Mouse (Mus musculus): ENCODE measurements around the gene AL732309.1.
A peak's percentile ranks its signal among the peaks of the same experiment; 100 is the strongest.

The AL732309.1 gene

GRCm38 (mm10) chr2:25278928-25279882 lies 32.5 kb upstream of the AL732309.1 start:
- TF ChIP-seq GATA4 (IDR thresholded peaks at IDR 0.05; ENCODE audit: insufficient replicate concordance, low read length), result no peak

DNA sequence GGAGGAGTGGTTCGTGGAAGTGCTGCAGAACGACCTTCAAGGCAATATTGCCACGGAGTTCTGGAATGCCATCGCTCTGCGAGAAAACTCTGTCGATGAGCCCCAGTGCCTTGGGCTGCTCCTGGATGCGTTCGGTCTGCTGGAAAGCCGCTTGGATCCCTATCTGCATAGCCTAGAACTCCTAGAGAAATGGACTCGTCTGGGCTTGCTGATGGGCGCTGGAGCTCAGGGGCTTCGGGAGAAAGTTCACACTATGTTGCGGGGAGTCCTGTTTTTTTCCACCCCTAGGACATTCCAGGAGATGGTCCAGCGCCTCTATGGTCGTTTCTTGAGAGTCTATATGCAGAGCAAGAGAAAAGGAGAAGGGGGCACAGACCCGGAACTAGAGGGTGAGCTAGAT lies 26.3 kb upstream of the AL732309.1 start:
- no peak for TF ChIP-seq GATA4 (IDR thresholded peaks at IDR 0.05; ENCODE audit: insufficient replicate concordance, low read length)

DNA sequence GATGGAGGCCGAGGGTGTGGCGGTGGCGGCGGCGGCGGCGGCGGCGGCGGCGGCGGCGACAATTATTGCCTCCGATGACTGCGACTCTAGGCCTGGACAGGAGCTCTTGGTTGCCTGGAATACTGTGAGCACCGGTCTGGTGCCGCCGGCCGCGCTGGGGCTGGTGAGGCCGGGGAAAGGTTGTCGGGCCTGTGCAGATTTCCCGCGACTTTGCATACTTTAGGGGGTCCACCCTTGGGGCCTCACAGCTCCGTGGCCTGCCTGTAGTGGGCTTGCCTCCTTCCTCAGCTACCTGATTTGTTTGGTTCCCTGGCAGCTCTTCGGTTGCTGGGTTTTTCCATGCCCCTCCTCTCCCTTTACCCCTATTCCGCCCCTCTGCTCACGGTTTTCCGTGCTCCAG lies 25.9 kb upstream of the AL732309.1 start:
- TF ChIP-seq GATA4 (IDR thresholded peaks at IDR 0.05; ENCODE audit: insufficient replicate concordance, low read length), result no peak

DNA sequence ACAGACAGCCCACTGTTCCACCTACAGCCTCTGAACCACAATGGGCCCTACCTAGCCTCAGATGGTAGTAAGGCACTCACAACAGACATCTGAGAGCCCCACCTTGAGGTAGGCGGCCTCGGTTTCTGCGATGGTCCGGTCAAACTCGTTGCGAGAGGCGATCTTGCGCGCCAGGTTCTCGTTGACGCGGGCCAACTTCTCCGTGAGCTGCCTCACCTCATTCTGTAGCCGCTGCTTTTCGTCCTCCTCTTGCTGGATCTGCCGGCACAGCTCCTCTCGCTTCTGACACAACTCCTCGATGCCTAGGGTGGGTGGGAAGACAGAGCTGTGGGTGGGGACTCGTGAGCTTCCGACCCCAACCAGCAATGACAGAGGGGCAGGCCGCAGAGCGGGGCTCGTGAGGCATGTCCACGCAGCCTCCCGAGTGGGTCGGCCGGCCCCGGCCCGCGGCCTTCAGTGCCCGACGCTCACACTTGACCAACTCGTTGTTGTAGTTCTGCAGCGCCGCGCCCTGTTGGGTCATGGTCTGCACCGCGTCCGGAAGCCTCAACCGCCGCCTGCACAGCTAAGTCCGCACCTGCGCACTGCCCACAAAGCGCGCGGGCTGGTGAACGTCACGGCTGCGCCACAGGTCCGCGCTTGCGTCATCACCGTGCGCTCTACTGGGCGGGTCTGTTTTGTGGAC lies 25.3 kb upstream of the AL732309.1 start, which contains the start of the genes Ssna1 and Anapc2:
Gene Ssna1, minus strand, starts transcription at position 612 of the 685 bp plus-strand sequence.
Gene Anapc2, plus strand, starts transcription at position 652 of the 685 bp plus-strand sequence.
- TF ChIP-seq GATA4 (IDR thresholded peaks at IDR 0.05; ENCODE audit: insufficient replicate concordance, low read length), result no peak

GRCm38 (mm10) chr2:25267746-25268309 lies 21.2 kb upstream of the AL732309.1 start:
- no peak for TF ChIP-seq GATA4 (IDR thresholded peaks at IDR 0.05; ENCODE audit: insufficient replicate concordance, low read length)

- TF ChIP-seq GATA4 (IDR thresholded peaks at IDR 0.05; ENCODE audit: insufficient replicate concordance, low read length), result no peak
These were observed 20.6 kb upstream of the AL732309.1 start for GRCm38 (mm10) chr2:25267241-25267640.

DNA sequence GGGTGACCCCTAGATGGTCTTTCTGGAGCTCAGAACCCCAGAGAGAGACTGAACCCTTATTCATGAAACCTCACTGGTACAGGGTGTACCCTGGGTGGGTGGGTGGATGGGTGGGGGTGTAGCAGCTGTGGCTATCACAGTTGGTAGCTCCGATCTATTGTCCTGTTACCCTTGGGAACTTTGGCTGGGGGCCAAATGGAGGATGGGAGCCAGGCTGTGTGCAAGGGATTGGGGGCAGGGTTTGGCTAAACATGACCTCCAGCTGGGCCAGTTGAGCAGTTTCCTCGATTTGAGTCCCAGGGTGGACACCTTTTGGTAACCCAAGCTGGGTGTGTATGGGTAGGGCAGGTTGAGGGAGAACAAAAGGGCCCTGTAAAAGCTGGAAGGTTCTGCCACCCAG lies 20.1 kb upstream of the AL732309.1 start:
- no peak for TF ChIP-seq GATA4 (IDR thresholded peaks at IDR 0.05; ENCODE audit: insufficient replicate concordance, low read length)

GRCm38 (mm10) chr2:25265897-25266656 lies 19.4 kb upstream of the AL732309.1 start:
- no peak for TF ChIP-seq GATA4 (IDR thresholded peaks at IDR 0.05; ENCODE audit: insufficient replicate concordance, low read length)

GRCm38 (mm10) chr2:25264851-25265250 lies 18.2 kb upstream of the AL732309.1 start:
- TF ChIP-seq GATA4 (IDR thresholded peaks at IDR 0.05; ENCODE audit: insufficient replicate concordance, low read length), result no peak

GRCm38 (mm10) chr2:25264286-25264660 lies 17.6 kb upstream of the AL732309.1 start:
- no peak for TF ChIP-seq GATA4 (IDR thresholded peaks at IDR 0.05; ENCODE audit: insufficient replicate concordance, low read length)

DNA sequence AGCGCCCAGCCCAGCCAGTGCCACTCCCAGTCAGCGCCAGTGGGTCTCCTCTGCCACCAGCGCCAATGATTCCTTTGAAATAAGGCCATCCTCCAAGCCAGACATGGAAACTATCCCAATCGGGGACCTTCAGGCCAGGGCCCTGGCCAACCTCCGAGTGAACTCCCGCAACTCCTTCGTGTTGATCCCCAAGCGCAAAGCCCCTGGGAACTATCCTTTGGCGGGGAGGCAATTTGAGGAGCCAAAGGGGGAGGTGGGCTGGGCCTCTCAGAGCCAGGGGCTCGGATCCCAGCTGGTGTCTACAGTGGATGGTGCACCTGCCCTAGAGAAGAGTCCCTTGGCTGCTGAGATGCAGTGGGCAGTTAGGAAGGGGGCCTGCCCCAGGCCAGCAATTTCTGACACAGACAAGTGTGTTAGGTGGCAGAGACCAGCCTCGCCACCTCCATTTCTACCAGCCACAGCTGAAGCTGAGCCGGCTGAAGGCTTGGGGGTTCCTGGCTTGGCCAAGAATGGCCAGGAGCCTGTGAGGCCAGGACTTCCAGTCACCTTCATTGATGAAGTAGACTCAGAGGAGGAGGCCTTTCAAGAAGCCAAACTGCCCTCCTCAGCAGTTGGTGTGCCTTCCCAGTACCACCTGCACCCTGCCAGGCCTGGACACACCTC lies 17.1 kb upstream of the AL732309.1 start:
- no peak for TF ChIP-seq GATA4 (IDR thresholded peaks at IDR 0.05; ENCODE audit: insufficient replicate concordance, low read length)

DNA sequence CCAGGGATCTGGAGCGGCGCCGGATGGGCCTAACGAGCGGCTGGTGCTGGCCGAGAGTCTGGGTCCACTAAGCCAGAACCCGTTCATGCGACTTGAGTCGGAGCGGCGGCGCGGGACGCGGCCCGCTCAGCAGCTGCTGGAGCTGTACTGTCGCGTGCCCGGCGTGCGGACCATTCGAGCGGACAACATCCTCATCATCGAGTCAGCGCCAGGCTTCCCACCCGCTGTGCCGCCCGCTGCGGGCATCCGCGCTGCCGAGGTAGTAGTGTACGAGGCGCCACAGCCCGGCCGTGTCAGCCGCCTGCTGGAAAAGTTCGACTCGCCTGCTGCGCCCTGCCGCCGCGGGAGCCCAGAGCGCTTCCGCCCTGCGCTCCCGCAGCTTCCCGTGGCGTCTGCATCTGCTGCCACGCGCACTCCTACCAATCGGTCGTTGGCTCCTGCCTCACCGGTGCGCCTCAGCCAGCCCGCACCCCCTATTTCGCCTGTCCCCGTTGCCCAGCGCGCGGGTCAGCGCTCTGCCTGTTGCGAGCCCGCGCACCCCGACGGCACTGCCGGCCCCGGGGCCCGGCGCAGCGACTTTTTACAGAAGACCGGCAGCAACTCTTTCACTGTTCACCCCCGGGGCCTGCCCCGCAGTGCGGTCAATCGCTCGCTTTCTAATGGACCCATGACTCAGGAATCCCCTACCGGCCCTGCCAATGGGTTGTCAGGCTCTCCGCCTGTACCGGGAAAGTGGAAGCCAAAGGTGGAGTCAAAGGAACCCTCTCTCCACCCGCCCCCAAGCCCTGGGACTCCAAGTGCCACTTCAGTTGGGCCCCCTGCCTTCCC lies 16.3 kb upstream of the AL732309.1 start:
- TF ChIP-seq GATA4 (IDR thresholded peaks at IDR 0.05; ENCODE audit: insufficient replicate concordance, low read length), result no peak

DNA sequence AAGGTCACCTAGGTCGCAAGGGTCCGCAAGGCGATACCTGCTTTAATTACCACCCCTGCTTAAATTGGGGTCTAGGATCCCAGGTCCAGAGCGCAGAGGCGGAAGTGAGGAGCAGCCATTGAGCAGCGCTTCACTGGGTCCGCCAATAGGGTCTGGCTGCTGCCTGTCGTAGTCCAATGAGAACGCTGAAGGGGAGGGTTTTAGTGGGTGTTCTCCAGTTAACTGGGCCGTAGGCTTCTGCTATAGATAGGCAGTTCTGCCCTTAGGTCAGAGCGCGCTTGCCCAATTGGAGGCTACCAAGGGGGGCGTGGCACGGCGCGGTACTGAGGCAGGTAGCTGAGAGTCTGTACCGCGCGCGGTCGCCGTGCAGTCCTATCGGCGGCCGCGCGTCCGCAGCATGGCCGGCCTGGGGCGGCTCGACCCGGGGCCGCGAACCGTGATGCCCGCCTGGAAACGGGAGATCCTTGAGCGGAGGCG lies 15.7 kb upstream of the AL732309.1 start, which contains the start of gene Tprn:
Gene Tprn, plus strand, starts transcription at position 328 of the 477 bp plus-strand sequence.
- peak; percentile 29; the same call in 1 of the 2 replicates for TF ChIP-seq GATA4 (IDR thresholded peaks at IDR 0.05; ENCODE audit: insufficient replicate concordance, low read length)

Measured in liver, adult (tissue).